Mouse (Mus musculus) liver, embryonic 15.5 days (tissue): ENCODE results near the gene Rae1. TPM values are rescaled to one million over a fixed set of nuclear protein-coding genes. Genes with fewer than 3 reads are reported as not detected.
A peak's percentile ranks its signal among the peaks of the same experiment; 100 is the strongest.

ENCODE experiments used
- ATAC-seq: fragments of 200-750 bp; cut with Nextera tagmentation; 2 replicates; pipeline ENCODE4 v1.8.0; 2017; ENCODE audit warnings: moderate number of reproducible peaks, mild to moderate bottlenecking, moderate library complexity; ENCODE audit not compliant: insufficient read depth
- H3K27ac ChIP-seq: fragments of 300-500 bp; sonication (generic); replicated peaks from 2 replicates; pipeline ENCODE4 v1.5.1; 2015; ENCODE audit warnings: mild to moderate bottlenecking, inconsistent platforms
- H3K27me3 ChIP-seq: fragments of 300-500 bp; sonication (generic); 2 replicates; pipeline ENCODE4 v1.6.1; 2015; ENCODE audit warnings: mild to moderate bottlenecking, inconsistent platforms
- H3K36me3 ChIP-seq: fragments of 300-500 bp; sonication (generic); replicated peaks from 2 replicates; pipeline ENCODE4 v1.6.1; 2015; ENCODE audit warnings: moderate library complexity, mild to moderate bottlenecking, inconsistent platforms
- H3K4me1 ChIP-seq: fragments of 300-500 bp; sonication (generic); replicated peaks from 2 replicates; pipeline ENCODE4 v1.6.1; 2015; ENCODE audit warnings: inconsistent platforms
- H3K4me2 ChIP-seq: fragments of 300-500 bp; sonication (generic); 2 replicates; pipeline ENCODE4 v1.6.1; 2015; ENCODE audit warnings: moderate library complexity, mild to moderate bottlenecking, inconsistent platforms
- H3K4me3 ChIP-seq: fragments of 300-500 bp; sonication (generic); replicated peaks from 2 replicates; pipeline ENCODE4 v1.5.1; 2015; ENCODE audit warnings: mild to moderate bottlenecking, inconsistent platforms
- H3K9ac ChIP-seq: fragments of 300-500 bp; sonication (generic); 2 replicates; pipeline ENCODE4 v1.6.1; 2015; ENCODE audit warnings: moderate library complexity, mild to moderate bottlenecking, inconsistent platforms
- H3K9me3 ChIP-seq: fragments of 300-500 bp; sonication (generic); replicated peaks from 2 replicates; pipeline ENCODE4 v1.6.1; 2016; ENCODE audit warnings: inconsistent platforms
- WGBS: fragments of 180-500 bp; shearing (Covaris S2); methylation state at CpG from one replicate; pipeline ENCODE4 v1.1.7; 2015; ENCODE audit warnings: mixed read lengths; ENCODE audit not compliant: insufficient replicate concordance; 5-methylcytosine and 5-hydroxymethylcytosine counted together
- polyA plus RNA-seq: library from polyadenylated mRNA; unstranded; fragments of >200 nt; fragmentation: Nextera tagmentation; extraction: Ambion mirVana; gene quantifications from 2 replicates; pipeline ENCODE4 v1.2.1, GENCODE M21; 2015

Gene Rae1
- polyA plus RNA-seq, 1 experiment from 2014 or later = 64.7 TPM

DNA sequence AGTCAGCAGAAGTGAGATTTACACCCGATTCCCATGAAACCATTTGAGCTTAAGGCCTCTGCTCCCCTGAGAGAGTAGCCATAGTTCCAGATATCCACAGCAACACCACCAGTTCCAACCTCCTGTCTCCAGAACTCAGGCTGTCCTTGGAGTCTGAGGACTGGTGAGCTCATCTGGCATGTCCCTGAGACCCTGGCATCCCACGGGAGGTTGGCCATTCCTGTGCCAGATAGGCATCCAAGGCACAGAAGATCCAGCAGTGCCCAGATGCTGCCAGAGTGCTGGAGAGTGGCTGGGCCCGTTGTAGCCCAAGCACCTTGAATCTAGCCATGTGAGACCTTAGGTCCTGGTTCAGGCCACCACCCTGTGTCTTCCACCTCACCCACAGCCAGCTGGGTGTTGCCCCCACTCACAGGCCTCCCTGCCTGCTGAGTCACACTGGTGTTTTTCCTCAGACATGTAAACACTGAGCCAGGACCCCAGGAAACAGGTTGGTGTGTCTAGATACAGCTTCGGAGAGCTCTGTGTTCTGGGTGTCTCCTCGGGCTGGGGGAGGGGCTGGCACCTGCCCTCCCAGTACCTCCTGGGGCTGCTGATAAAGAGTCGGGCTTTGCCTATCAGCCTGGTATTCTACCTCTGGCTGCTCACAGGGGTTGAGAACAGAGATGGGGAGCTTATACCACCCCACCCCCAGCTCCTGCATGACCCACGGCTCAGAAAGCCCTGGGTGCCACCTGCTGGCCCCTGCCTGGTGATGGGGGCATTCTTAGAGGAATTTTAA lies 38.1 kb downstream of the Rae1 start:
- H3K4me1 ChIP-seq = peaks cover 100% of the 10 kb centered on the region
- peak; percentile 83 for ATAC-seq
- H3K9ac ChIP-seq = peak overlapping the region; percentile 65
- 16% methylated on average over 7 of the region's 7 CpGs for WGBS
- H3K27ac ChIP-seq = peak overlapping the region; percentile 99
- peak overlapping the region; percentile 36 for H3K4me3 ChIP-seq
- no peaks in the 10 kb centered on the region for H3K9me3 ChIP-seq
- H3K4me2 ChIP-seq = peak overlapping the region; percentile 93
- H3K36me3 ChIP-seq = peaks cover 51% of the 10 kb centered on the region
- no peaks in the 10 kb centered on the region for H3K27me3 ChIP-seq

DNA sequence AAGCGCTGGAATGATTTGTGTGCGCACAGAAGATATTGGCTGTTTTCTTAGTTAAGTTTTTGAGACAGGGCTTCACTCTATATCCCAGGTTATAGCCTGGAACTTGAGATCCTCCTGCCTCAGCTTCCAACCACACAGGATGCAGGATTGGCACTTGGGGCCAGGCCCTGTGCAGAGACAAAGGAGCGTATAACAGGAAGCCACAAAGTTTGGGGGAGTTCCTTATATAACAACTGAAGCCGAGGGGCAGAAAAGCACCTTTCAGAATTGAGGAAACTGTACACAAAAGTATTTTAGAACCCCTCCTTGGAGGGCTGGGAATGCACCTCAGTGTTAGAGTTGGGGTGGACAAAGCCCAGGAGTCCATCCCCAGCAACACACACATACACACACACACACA lies 39.1 kb downstream of the Rae1 start:
- Histone ChIP-seq H3K27ac (peak overlapping the region; percentile 99), H3K4me1 (peaks cover 100% of the 10 kb centered on the region), H3K36me3 (peaks cover 41% of the 10 kb centered on the region), H3K9me3 (no peaks in the 10 kb centered on the region), H3K4me2 (peak overlapping the region; percentile 93), H3K4me3 (peak overlapping the region; percentile 23; the same call in 1 of the 2 replicates), H3K27me3 (no peaks in the 10 kb centered on the region), H3K9ac (peak overlapping the region; percentile 65)
- ATAC-seq = no peak
- 62% methylated on average over 4 of the region's 4 CpGs for WGBS

DNA sequence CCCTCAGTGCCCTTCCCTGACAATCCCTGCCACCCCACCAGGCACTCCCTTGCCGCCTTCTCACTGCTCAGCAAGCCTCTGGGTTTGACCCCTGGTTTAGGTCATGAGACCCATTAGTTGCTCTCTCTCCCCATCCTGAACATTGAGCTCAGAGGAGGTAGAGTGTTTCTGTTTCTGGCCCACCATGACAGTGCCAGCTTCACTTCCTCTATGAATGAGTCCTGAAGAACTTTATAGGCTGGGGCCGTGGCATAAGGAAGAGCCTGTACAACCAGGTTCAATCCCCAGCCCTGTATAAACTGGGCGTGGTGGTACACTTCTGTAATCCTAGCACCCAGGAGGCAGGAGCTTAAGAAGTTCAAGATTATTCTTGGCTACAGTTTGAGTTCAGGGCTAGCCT lies 40.9 kb downstream of the Rae1 start:
- Histone ChIP-seq H3K9me3 (no peaks in the 10 kb centered on the region), H3K9ac (0 out of 2 replicates have a peak overlapping the region, but pooled peaks have one; percentile 65), H3K27ac (peak overlapping the region; percentile 99), H3K4me3 (no peak overlapping the region), H3K4me1 (peaks cover 97% of the 10 kb centered on the region), H3K36me3 (peaks cover 23% of the 10 kb centered on the region), H3K4me2 (no peak overlapping the region), H3K27me3 (no peaks in the 10 kb centered on the region)
- 68% methylated on average over 3 of the region's 3 CpGs for WGBS
- ATAC-seq = no peak

DNA sequence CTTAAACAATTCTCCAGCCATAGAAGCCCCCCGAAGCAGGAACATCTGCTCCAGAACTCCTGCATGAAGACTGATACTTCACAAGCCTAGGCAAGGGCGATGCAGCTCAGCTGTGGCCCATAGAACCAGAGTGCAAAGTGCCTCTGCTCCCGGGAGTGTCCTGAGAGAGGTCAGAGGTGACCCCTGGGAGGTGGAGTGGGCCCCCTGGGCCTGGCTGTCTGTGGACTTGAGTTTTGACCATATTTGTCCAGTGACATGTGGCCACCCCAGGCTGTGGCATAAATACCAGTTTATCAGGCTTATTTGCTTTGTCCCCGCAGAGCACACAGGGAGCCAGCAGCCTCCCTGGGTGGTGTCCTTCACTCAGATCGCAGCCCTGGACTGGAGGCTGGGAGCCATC lies 41.3 kb downstream of the Rae1 start:
- Histone ChIP-seq H3K9ac (no peak overlapping the region), H3K4me2 (no peak overlapping the region), H3K9me3 (no peaks in the 10 kb centered on the region), H3K4me1 (peaks cover 97% of the 10 kb centered on the region), H3K27ac (peak overlapping the region; percentile 99), H3K36me3 (peaks cover 19% of the 10 kb centered on the region), H3K4me3 (no peak overlapping the region), H3K27me3 (no peaks in the 10 kb centered on the region)
- 70% methylated on average over 5 of the region's 5 CpGs for WGBS
- no peak for ATAC-seq

DNA sequence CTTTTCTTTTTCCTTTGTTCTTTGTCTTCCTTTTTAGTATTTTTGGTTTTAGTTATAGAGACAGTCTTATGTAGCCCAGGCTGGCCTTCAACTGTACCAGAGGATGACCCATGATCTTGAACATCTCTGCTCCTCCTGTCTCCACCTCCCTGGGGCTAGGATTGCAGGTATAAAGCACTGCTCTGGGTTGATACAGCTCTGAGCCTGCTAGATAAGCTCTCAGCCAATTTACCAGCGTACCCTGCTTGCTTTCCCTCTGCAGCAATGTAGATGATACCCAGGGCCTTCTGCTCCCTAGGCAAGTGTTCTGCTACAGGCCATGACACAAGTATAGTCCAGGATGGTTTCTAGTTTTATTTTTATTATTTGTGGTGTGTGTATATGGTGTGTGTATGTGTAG lies 42.0 kb downstream of the Rae1 start:
- Histone ChIP-seq H3K4me2 (no peak overlapping the region; the same call in 1 of the 2 replicates), H3K27ac (peak overlapping the region; percentile 99), H3K4me1 (peaks cover 97% of the 10 kb centered on the region), H3K9me3 (no peaks in the 10 kb centered on the region), H3K27me3 (no peaks in the 10 kb centered on the region), H3K9ac (no peak overlapping the region), H3K4me3 (no peak overlapping the region), H3K36me3 (peaks cover 13% of the 10 kb centered on the region)
- WGBS = 23% methylated on average over 1 of the region's 1 CpGs
- no peak for ATAC-seq

DNA sequence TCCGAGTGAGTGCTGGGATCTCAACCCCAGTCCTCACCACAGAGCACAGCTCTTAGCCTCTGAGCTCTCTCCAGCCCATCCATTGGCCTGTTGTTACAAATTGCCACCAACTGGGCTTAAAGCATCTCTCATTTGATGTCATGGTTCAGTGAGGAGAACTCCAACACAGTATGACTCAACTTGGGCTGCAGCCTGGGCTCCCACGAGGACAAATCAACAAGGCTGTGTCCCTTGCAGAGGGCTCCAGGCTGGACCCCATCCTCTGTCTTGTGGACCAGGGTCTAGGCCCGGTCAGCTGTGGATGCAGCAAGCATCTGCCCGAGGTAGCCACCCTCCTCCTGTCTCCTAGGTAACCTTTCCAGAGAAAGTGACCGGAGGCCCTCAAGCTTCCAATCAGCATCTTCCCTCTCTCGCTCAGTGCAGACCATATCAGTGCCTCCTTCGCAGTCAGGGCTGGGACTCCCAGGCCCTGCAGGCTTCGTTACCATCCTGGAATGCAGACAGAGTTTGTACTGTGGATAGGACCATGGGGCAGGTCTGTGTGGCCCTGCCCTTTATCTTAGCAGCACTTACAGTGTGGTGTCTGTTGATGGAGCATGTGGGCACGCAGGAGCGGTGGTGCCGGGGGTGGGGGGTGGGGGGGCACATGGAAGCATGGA lies 42.7 kb downstream of the Rae1 start:
- no peak for ATAC-seq
- H3K4me1 ChIP-seq = peaks cover 96% of the 10 kb centered on the region
- H3K27ac ChIP-seq = peak overlapping the region; percentile 99
- H3K4me3 ChIP-seq = no peak overlapping the region
- no peaks in the 10 kb centered on the region for H3K9me3 ChIP-seq
- H3K27me3 ChIP-seq = no peaks in the 10 kb centered on the region
- H3K9ac ChIP-seq = 0 out of 2 replicates have a peak overlapping the region, but pooled peaks have one; percentile 6
- WGBS = 64% methylated on average over 11 of the region's 11 CpGs
- H3K4me2 ChIP-seq = no peak overlapping the region; the same call in 1 of the 2 replicates
- H3K36me3 ChIP-seq = peaks cover 10% of the 10 kb centered on the region; the same call in 1 of the 2 replicates

DNA sequence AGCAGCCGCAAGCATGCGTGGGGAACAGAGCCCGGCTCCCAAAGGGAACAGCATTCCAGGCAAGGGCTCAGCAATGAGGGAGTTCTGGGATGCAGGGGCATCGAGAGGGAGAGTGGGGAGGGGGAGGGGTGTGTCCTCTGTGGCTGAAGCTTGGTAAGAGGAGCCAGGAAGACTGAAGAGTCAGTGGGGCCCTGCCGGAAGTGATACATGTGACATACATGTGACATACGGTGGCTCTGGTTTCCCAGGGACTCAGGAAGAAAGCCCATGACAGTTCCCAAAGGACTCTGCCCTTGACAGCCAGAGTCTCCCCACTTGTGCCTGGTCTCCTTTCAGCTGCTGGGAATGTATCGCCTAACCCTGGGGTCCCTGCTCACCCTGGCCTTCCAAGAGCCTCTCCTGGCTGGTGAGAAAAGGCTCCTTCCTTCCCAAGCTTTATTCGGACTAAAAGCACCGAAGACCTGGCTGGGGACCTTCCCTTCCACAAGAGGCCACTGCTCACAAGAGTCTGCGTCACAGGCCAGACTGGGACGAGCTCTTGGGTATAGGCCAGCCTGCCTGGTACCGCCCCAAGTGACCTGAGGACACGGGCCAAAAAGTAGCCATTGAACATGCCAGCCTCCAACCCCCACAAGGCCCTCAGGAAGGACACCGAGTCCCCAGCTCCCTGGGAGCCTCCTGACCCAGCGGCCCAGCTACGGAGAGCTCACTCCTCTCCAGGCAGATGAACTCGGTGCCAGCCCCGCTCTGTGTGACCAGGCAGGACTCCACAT lies 44.5 kb downstream of the Rae1 start:
- Histone ChIP-seq H3K27me3 (no peaks in the 10 kb centered on the region), H3K4me2 (no peak overlapping the region), H3K9ac (no peak overlapping the region), H3K36me3 (peaks cover 9% of the 10 kb centered on the region; the same call in 1 of the 2 replicates), H3K4me3 (no peak overlapping the region), H3K9me3 (no peaks in the 10 kb centered on the region), H3K4me1 (peaks cover 96% of the 10 kb centered on the region), H3K27ac (peak overlapping the region; percentile 48)
- no peak for ATAC-seq
- 66% methylated on average over 18 of the region's 18 CpGs for WGBS

DNA sequence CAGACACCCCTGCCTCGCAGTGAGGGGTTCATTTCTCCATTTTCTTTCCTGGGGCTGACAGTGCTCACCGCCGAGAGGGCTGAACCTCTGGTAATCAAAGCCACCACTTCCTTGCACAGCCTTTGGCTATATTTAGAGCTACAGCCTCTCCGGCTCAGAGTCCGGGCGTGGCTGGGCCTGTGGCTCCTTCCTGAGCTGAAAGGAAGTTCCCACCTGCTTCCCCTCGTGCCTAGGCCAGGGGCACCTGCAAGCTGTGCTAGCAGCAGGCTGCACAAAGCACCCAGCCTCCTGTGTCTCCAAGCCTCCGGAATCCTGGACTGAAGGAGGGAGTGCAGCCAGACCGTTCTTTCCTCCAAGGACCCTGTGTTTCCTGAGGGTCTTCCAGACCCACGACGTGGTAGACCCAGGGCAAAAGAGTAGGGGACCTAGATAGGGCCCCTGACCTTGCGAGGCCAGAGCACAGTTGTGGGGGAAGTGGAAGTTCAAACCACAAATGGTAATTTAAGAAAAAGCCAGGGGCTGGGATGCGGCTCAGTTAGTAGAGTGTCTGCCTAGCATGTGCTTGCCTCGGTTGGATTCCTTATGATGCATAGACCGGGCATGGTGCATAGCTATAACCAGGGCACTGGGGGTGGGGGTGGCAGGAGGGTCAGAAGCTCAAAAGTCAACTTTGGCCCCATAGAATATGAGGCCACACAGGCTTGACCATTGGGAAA lies 46.8 kb downstream of the Rae1 start:
- Histone ChIP-seq H3K4me2 (peak overlapping the region; percentile 13; the same call in 1 of the 2 replicates), H3K27ac (peak overlapping the region; percentile 64), H3K4me1 (peaks cover 94% of the 10 kb centered on the region), H3K9ac (no peak overlapping the region), H3K27me3 (no peaks in the 10 kb centered on the region), H3K4me3 (no peak overlapping the region), H3K9me3 (no peaks in the 10 kb centered on the region), H3K36me3 (no peaks in the 10 kb centered on the region)
- no peak for ATAC-seq
- WGBS = 15% methylated on average over 15 of the region's 15 CpGs

DNA sequence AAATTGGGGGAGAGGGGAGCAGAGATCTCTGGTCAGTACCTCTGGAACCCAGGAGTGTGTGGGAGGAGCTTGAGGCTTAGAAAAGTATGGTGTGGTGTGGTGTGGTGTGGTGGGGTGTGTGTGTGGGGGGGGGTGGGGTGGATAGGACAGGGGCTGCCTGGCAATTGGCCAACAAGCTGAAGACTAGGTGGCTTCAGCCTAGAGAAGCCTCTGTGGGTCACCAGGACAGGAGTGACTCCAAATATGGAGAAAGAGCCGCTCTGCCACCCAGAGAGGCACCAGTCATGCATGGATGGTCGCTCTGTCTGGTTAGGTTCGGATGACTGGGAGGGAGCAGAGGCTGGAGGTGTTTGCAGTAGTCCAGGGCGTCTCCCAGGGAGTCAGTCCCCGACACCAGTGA lies 47.6 kb downstream of the Rae1 start:
- Histone ChIP-seq H3K27ac (peak overlapping the region; percentile 64), H3K4me1 (peaks cover 87% of the 10 kb centered on the region), H3K4me2 (peak overlapping the region; percentile 48), H3K9ac (no peak overlapping the region), H3K9me3 (no peaks in the 10 kb centered on the region), H3K4me3 (peak overlapping the region; percentile 10; the same call in 1 of the 2 replicates), H3K27me3 (no peaks in the 10 kb centered on the region), H3K36me3 (no peaks in the 10 kb centered on the region)
- 60% methylated on average over 5 of the region's 5 CpGs for WGBS
- ATAC-seq = no peak

DNA sequence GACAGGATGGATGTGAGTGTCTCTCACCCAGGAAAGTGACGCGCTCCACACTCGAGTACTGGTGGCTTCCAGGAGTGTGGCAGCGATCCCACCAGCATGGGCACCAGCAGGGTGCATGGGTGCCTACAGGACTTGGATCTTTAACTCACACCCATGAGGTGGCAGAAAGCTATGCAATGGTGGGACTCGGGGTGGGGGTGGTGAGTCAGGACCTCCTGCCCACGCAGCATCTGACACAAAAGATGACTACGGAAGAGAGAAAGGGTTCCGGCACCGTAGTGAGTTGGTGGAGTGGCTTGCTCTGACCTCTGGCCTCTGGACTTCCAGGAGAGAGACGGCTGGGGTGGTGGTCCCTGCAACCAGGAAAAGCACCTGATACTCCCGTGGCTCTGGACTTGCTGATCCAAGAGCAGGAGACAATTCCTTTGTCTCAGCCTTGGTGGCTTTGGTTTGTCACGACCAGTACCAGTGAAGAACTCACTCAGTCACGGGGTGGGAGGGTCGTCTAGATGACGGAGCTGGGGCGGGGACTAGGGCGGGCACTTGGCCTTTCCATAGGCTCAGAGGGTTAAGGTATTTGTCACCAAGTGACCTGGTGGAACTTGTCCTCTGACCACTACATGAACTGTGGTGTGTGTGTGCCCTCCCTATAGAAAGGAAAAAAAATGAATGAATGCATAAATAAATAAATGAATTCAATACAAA lies 48.3 kb downstream of the Rae1 start:
- peaks cover 80% of the 10 kb centered on the region for H3K4me1 ChIP-seq
- no peaks in the 10 kb centered on the region for H3K9me3 ChIP-seq
- no peaks in the 10 kb centered on the region for H3K36me3 ChIP-seq
- 42% methylated on average over 17 of the region's 17 CpGs for WGBS
- H3K27ac ChIP-seq = peak overlapping the region; percentile 65
- H3K27me3 ChIP-seq = no peaks in the 10 kb centered on the region
- peak overlapping the region; percentile 48 for H3K4me2 ChIP-seq
- no peak overlapping the region for H3K9ac ChIP-seq
- peak overlapping the region; percentile 10; the same call in 1 of the 2 replicates for H3K4me3 ChIP-seq
- peak; percentile 45 for ATAC-seq
